Mouse (Mus musculus) stomach, embryonic 14.5 days (tissue): ENCODE data around the gene Pheta2. TPM values are rescaled to one million over a fixed set of nuclear protein-coding genes. Genes with fewer than 3 reads are reported as not detected.
"Not testable (repeated sequence)": the region's sequence is repeated elsewhere in the genome, so short reads cannot be mapped to it uniquely, and the experiment has no call there.

Experiments used
- ATAC-seq: fragments of 200-750 bp; cut with Nextera tagmentation; 2 replicates; pipeline ENCODE4 v1.8.0; 2017; ENCODE audit warnings: low read depth, moderate TSS enrichment; ENCODE audit not compliant: insufficient number of reproducible peaks, insufficient read depth, low FRiP score
- H3K27ac ChIP-seq: fragments of 300-500 bp; sonication (generic); 2 replicates; pipeline ENCODE4 v1.5.1; 2014; ENCODE audit warnings: mild to moderate bottlenecking, low read length, moderate library complexity, mixed read lengths
- H3K27me3 ChIP-seq: fragments of 300-500 bp; sonication (generic); 2 replicates; pipeline ENCODE4 v1.6.1; 2014; ENCODE audit warnings: low read length, control low read depth, mixed read lengths; ENCODE audit not compliant: control insufficient read depth, insufficient read depth
- H3K36me3 ChIP-seq: fragments of 300-500 bp; sonication (generic); 2 replicates; pipeline ENCODE4 v1.6.1; 2014; ENCODE audit warnings: mild to moderate bottlenecking, control low read depth, low read length, moderate library complexity, mixed read lengths; ENCODE audit not compliant: control insufficient read depth, insufficient read depth
- H3K4me1 ChIP-seq: fragments of 300-500 bp; sonication (generic); 2 replicates; pipeline ENCODE4 v1.6.1; 2014; ENCODE audit warnings: low read length, control low read depth, mixed read lengths; ENCODE audit not compliant: control insufficient read depth, insufficient read depth
- H3K4me2 ChIP-seq: fragments of 300-500 bp; sonication (generic); replicated peaks from 2 replicates; pipeline ENCODE4 v1.6.1; 2014; ENCODE audit warnings: low read depth, low read length, control low read depth
- H3K4me3 ChIP-seq: fragments of 300-500 bp; sonication (generic); 2 replicates; pipeline ENCODE4 v1.5.1; 2014; ENCODE audit warnings: low read depth, low read length, control low read depth
- H3K9ac ChIP-seq: fragments of 300-500 bp; sonication (generic); replicated peaks from 2 replicates; pipeline ENCODE4 v1.6.1; 2014; ENCODE audit warnings: low read depth, mild to moderate bottlenecking, control low read depth, low read length, moderate library complexity, mixed read lengths
- H3K9me3 ChIP-seq: fragments of 300-500 bp; sonication (generic); 2 replicates; pipeline ENCODE4 v1.6.1; 2016; ENCODE audit warnings: low read depth, low read length, control low read depth; ENCODE audit not compliant: control insufficient read depth
- WGBS: fragments of 180-500 bp; shearing (Covaris S2); extraction: QIAGEN DNeasy Blood & Tissue Kit; methylation state at CpG from one replicate; pipeline ENCODE4 v1.1.7; 2014; 5-methylcytosine and 5-hydroxymethylcytosine counted together
- polyA plus RNA-seq: library from polyadenylated mRNA; unstranded; fragments of >200 nt; fragmentation: Nextera tagmentation; extraction: Ambion mirVana; gene quantifications from 2 replicates; pipeline ENCODE4 v1.2.1, GENCODE M21; 2014

Pheta2 gene
- polyA plus RNA-seq, 1 experiment from 2014 or later: 15.2 TPM

- peak overlapping the region; percentile 57 for H3K9ac ChIP-seq
- under 1% methylated on average over 23 of the region's 23 CpGs for WGBS
- H3K9me3 ChIP-seq: no peaks in the 10 kb centered on the region
- H3K4me1 ChIP-seq: peaks cover 12% of the 10 kb centered on the region; the same call in 1 of the 2 replicates
- ATAC-seq: peak; percentile 16; the same call in 1 of the 2 replicates
- peak overlapping the region; percentile 46; the same call in 1 of the 2 replicates for H3K27ac ChIP-seq
- peak overlapping the region; percentile 58 for H3K4me3 ChIP-seq
- peak overlapping the region; percentile 68 for H3K4me2 ChIP-seq
- H3K27me3 ChIP-seq: no peaks in the 10 kb centered on the region
- peaks cover 20% of the 10 kb centered on the region for H3K36me3 ChIP-seq
These were observed 15.0 kb downstream of the Pheta2 start for GRCm38 (mm10) chr15:82353745-82354113.

DNA sequence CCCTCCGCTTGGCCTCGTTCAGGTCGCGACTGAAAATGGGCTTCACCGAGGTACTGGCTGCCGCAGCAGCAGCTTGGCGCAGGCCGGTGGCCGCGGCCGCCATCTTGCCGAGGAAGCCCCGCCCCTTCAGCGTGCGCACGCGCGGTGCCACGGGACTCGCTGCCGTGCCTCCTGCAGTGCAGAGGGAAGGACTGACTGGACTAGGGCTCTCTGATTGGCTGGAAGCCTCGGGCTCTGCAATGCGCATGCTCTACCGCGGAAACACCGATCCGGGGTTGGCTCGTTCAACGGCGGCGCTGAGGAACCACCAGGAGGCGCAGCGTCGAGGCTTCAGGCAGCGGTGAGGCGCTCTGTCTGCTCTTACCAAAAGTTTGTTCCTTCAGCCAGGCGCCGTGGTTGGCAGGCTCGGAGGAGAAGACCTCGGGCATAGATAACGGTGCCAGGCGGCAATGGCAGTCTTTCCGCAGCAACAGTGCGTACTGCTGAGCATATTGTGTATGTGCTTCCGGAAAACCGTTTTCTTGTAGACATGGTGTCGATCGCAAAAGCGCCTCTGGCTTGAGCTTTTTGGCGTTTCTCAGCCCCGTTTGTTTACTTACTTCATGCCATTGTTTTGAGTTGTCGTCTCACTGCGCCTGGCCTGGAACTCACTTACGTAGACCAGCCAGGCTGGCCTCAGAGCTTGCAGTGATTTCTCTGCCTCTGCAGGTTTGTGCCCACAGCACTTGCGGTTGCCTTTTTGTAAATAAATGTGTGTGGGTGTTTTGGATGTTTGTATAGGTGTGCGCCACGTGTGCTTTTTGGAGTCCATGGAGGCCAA, 15.6 kb downstream of the Pheta2 start, which contains the start of gene Ndufa6:
Ndufa6 (minus strand) TSS at position 197 of the 820 bp plus-strand sequence.
- peak within 1 kb of the TSS; percentile 58 for H3K4me3 ChIP-seq
- no peaks in the 10 kb centered on the region for H3K27me3 ChIP-seq
- peaks cover 15% of the 10 kb centered on the region; the same call in 1 of the 2 replicates for H3K4me1 ChIP-seq
- H3K4me2 ChIP-seq: peak within 1 kb of the TSS; percentile 68
- peak within 1 kb of the TSS; percentile 73 for H3K27ac ChIP-seq
- peaks cover 14% of the 10 kb centered on the region for H3K36me3 ChIP-seq
- peak; percentile 99 for ATAC-seq
- WGBS: 1% methylated on average over 57 of the region's 57 CpGs
- H3K9me3 ChIP-seq: no peaks in the 10 kb centered on the region
- H3K9ac ChIP-seq: peak within 1 kb of the TSS; percentile 57

DNA sequence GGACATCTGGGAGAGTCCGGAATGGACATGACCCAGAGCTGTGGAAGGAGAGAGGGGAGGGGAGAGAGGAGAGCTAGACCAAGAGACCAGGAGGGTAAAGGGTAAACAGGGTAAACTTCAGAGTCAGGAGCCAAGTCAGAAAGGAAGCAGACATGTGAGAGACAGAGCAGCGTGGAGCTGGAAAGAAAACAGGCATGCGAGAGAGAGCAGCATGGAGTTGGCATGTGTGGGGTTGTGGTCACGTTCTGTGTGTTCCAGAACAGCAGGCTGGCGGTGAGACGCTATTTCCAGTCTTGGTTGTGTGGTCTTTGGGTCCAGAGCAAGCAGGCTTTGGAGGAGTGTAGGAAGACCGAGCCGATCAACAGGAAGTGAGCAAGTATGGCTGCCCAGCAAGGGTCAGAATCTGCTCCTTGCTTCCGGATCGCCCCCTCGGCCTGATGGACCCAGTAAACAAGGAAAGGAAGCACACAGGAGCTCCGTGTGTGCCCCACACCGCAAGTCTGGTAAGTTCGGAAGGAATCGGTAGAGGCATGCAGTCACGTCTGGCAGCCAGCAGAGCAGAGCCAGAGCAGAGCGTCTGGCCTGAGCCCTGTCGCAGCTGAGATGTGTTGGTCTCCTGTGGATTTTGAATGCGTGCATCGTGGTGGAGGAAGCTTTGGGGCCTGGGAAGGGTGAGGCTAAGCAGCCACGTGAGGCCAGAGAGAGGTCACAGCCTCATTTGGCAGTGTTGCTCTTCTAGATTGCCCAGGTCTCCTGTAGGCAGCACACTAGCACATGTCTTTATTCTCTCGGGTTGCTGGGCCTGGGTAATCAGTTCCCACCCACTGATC, 19.9 kb downstream of the Pheta2 start:
- Histone ChIP-seq H3K4me3 (no peak overlapping the region), H3K27ac (peak overlapping the region; percentile 39; the same call in 1 of the 2 replicates), H3K9ac (0 out of 2 replicates have a peak overlapping the region, but pooled peaks have one; percentile 18), H3K27me3 (no peaks in the 10 kb centered on the region), H3K4me1 (peaks cover 8% of the 10 kb centered on the region; the same call in 1 of the 2 replicates), H3K9me3 (no peaks in the 10 kb centered on the region), H3K36me3 (no peaks in the 10 kb centered on the region), H3K4me2 (no peak overlapping the region)
- 58% methylated on average over 22 of the region's 22 CpGs for WGBS
- ATAC-seq: no peak

GRCm38 (mm10) chr15:82361459-82362018, 22.8 kb downstream of the Pheta2 start:
- Histone ChIP-seq H3K27me3 (no peaks in the 10 kb centered on the region), H3K4me1 (peaks cover 5% of the 10 kb centered on the region; the same call in 1 of the 2 replicates), H3K9me3 (no peaks in the 10 kb centered on the region), H3K27ac (no peak overlapping the region), H3K36me3 (no peaks in the 10 kb centered on the region), H3K4me3 (no peak overlapping the region), H3K9ac (no peak overlapping the region), H3K4me2 (no peak overlapping the region)
- ATAC-seq: 0 out of 2 replicates have a peak, but pooled peaks have one; percentile 37
- 70% methylated on average over 11 of the region's 11 CpGs for WGBS

GRCm38 (mm10) chr15:82362234-82362633, 23.5 kb downstream of the Pheta2 start:
- H3K27me3 ChIP-seq: no peaks in the 10 kb centered on the region
- H3K4me2 ChIP-seq: no peak overlapping the region
- no peak overlapping the region for H3K27ac ChIP-seq
- ATAC-seq: no peak
- no peak overlapping the region for H3K4me3 ChIP-seq
- no peak overlapping the region for H3K9ac ChIP-seq
- WGBS: 81% methylated on average over 4 of the region's 4 CpGs
- H3K36me3 ChIP-seq: no peaks in the 10 kb centered on the region
- no peaks in the 10 kb centered on the region for H3K9me3 ChIP-seq
- H3K4me1 ChIP-seq: peaks cover 5% of the 10 kb centered on the region; the same call in 1 of the 2 replicates

- H3K36me3 ChIP-seq, H3K9ac ChIP-seq, H3K4me1 ChIP-seq, H3K4me3 ChIP-seq, H3K27ac ChIP-seq, H3K9me3 ChIP-seq, H3K4me2 ChIP-seq, ATAC-seq, H3K27me3 ChIP-seq: not testable (repeated sequence)
- 79% methylated on average over 7 of the region's 12 CpGs for WGBS
These were observed 25.1 kb downstream of the Pheta2 start for GRCm38 (mm10) chr15:82363801-82364200.

DNA sequence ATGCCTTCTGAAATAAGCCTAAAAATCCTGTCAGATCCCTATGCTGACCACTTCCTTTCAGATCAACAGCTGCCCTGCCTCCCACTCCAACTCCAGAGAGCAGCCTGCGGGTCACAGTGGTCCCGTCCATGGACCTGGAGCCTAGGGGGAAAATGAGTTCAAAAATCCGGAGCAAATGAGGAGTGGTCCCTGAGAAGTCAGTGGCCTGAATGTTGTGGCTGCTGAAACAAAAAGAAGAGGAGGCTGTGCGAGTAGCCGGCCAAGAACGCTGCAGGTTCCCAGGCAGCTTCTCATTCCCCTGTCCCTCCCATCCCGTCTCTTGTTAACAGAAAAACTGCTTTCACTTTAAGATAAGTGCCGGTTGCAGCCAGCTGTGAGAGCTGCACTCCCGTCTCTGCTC, 25.8 kb downstream of the Pheta2 start:
- not testable (repeated sequence) for H3K9ac ChIP-seq, H3K4me1 ChIP-seq, H3K36me3 ChIP-seq, ATAC-seq, H3K4me3 ChIP-seq, H3K4me2 ChIP-seq, H3K27ac ChIP-seq, H3K27me3 ChIP-seq, H3K9me3 ChIP-seq
- 23% methylated on average over 5 of the region's 9 CpGs for WGBS

GRCm38 (mm10) chr15:82368146-82368545, 29.4 kb downstream of the Pheta2 start:
- 86% methylated on average over 4 of the region's 4 CpGs for WGBS
- Histone ChIP-seq H3K9ac (no peak overlapping the region), H3K4me2 (no peak overlapping the region), H3K27ac (no peak overlapping the region), H3K36me3 (no peaks in the 10 kb centered on the region), H3K9me3 (no peaks in the 10 kb centered on the region), H3K4me1 (no peaks in the 10 kb centered on the region), H3K27me3 (no peaks in the 10 kb centered on the region), H3K4me3 (no peak overlapping the region)
- ATAC-seq: no peak
